Mouse (Mus musculus): ENCODE data around the gene Krtap15. TPM values are rescaled to one million over a fixed set of nuclear protein-coding genes. Genes with fewer than 3 reads are reported as not detected.

The Krtap15 gene
- polyA plus RNA-seq (2014; fragmentation: Illumina TruSeq; extraction: RNeasy Lipid Tissue Mini Kit (QIAGEN cat#74804); ENCODE audit: low read depth, low replicate concordance), result not detected

GRCm38 (mm10) chr16:88820066-88820465, at the start of gene Krtap15:
Gene Krtap15, plus strand, starts transcription at chr16:88820215.

GRCm38 (mm10) chr16:88774106-88774505, 45.9 kb upstream of the Krtap15 start, which contains the start of gene 2310057N15Rik:
Gene 2310057N15Rik, minus strand, starts transcription at chr16:88774206.

GRCm38 (mm10) chr16:88777596-88777995, 42.4 kb upstream of the Krtap15 start, which contains the start of gene Gm5965:
Gene Gm5965, plus strand, starts transcription at chr16:88777896.

DNA sequence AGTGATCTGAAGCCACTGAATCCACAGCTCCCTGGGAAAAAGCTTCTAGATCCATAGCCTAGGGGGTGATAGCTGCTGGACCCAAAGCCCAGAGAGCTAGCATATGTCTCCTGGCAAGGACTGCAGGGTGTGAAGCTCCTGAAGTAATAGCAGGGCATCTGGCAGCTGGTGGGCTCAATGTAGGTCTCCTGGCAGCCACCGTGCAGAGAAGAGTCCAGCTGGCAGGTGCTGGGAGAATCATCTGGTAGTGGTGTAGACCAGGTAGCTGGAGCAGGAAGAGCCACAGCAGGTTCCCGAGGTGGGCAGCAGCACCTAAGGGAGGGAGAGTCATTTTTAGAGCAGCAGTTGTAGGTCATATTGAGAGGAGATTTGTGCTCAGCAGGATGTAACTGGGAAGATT, 8.2 kb upstream of the Krtap15 start, which contains the start of gene Gm20741:
Gene Gm20741 (minus strand): TSS at position 394 of the 400 bp plus-strand sequence.

GRCm38 (mm10) chr16:88826095-88826652, 6.2 kb downstream of the Krtap15 start, which contains the start of gene Krtap14:
Gene Krtap14, minus strand, starts transcription at chr16:88826145.

GRCm38 (mm10) chr16:88869311-88869710, 49.3 kb downstream of the Krtap15 start, which contains the start of gene Krtap19-1:
Gene Krtap19-1, minus strand, starts transcription at chr16:88869411.

DNA sequence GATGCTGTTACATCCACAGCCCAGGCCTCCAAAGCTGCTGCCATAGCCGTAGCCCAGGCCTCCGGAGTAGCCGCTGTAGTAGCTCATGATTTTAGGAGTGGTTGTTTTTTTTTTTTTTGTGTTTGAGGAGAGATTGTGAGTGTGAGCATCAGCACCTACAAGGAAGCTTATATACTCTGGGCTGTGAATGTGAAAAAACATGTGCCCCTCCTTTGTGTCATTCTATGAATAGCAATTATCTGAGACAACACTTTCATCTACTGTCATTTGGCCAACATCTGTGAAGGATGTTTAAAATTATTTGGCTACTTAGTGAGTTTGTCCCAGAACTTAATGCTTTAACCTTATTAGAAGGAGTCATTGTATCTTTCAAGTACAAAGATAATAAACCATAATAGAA, 54.2 kb downstream of the Krtap15 start, which contains the start of gene Krtap19-2:
Gene Krtap19-2 (minus strand): TSS at position 101 of the 400 bp plus-strand sequence.

DNA sequence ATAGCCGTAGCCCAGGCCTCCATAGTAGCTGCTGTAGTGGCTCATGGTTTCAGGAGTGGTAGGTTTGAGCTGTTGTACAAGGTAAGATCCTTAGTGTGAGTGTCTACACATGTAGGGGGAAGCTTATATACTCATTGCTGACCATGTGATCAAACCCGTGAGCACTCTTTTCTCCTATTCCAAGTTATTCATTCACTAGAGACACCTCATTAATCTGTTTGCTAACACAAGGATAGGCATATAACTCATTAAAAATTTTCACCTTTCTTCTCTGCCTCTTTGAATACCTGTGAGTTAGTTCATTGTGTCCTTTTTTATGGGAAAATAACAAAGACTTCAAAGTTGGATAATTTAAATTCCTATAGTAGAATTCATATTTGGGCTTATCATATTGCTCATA, 57.9 kb downstream of the Krtap15 start, which contains the start of gene Krtap19-3:
Gene Krtap19-3 (minus strand): TSS at position 101 of the 400 bp plus-strand sequence.

Other genes with a start within 250 kb of the Krtap15 start
- gene Krtap24-1, start 207.9 kb upstream of the Krtap15 start, polyA plus RNA-seq (2014; fragmentation: Illumina TruSeq; extraction: RNeasy Lipid Tissue Mini Kit (QIAGEN cat#74804); ENCODE audit: low read depth, low replicate concordance), result not detected
- not detected for gene 2310079G19Rik, start 192.5 kb upstream of the Krtap15 start, polyA plus RNA-seq (2014; fragmentation: Illumina TruSeq; extraction: RNeasy Lipid Tissue Mini Kit (QIAGEN cat#74804); ENCODE audit: low read depth, low replicate concordance)
- not detected for gene Krtap26-1, start 172.4 kb upstream of the Krtap15 start, polyA plus RNA-seq (2014; fragmentation: Illumina TruSeq; extraction: RNeasy Lipid Tissue Mini Kit (QIAGEN cat#74804); ENCODE audit: low read depth, low replicate concordance)
- not detected for gene Krtap27-1, start 148.5 kb upstream of the Krtap15 start, polyA plus RNA-seq (2014; fragmentation: Illumina TruSeq; extraction: RNeasy Lipid Tissue Mini Kit (QIAGEN cat#74804); ENCODE audit: low read depth, low replicate concordance)
- gene 2310061N02Rik, start 112.3 kb upstream of the Krtap15 start, polyA plus RNA-seq (2014; fragmentation: Illumina TruSeq; extraction: RNeasy Lipid Tissue Mini Kit (QIAGEN cat#74804); ENCODE audit: low read depth, low replicate concordance), result not detected
- gene Krtap13-1, start 91.4 kb upstream of the Krtap15 start, polyA plus RNA-seq (2014; fragmentation: Illumina TruSeq; extraction: RNeasy Lipid Tissue Mini Kit (QIAGEN cat#74804); ENCODE audit: low read depth, low replicate concordance), result not detected
- not detected for gene Krtap13, start 68.6 kb upstream of the Krtap15 start, polyA plus RNA-seq (2014; fragmentation: Illumina TruSeq; extraction: RNeasy Lipid Tissue Mini Kit (QIAGEN cat#74804); ENCODE audit: low read depth, low replicate concordance)
- not detected for gene 2310034C09Rik, start 61.4 kb upstream of the Krtap15 start, polyA plus RNA-seq (2014; fragmentation: Illumina TruSeq; extraction: RNeasy Lipid Tissue Mini Kit (QIAGEN cat#74804); ENCODE audit: low read depth, low replicate concordance)
- not detected for gene 2310057N15Rik, start 46.0 kb upstream of the Krtap15 start, polyA plus RNA-seq (2014; fragmentation: Illumina TruSeq; extraction: RNeasy Lipid Tissue Mini Kit (QIAGEN cat#74804); ENCODE audit: low read depth, low replicate concordance)
- not detected for gene Gm5965, start 42.3 kb upstream of the Krtap15 start, polyA plus RNA-seq (2014; fragmentation: Illumina TruSeq; extraction: RNeasy Lipid Tissue Mini Kit (QIAGEN cat#74804); ENCODE audit: low read depth, low replicate concordance)
- not detected for gene Gm20741, start 8.0 kb upstream of the Krtap15 start, polyA plus RNA-seq (2014; fragmentation: Illumina TruSeq; extraction: RNeasy Lipid Tissue Mini Kit (QIAGEN cat#74804); ENCODE audit: low read depth, low replicate concordance)
- gene Krtap14, start 5.9 kb downstream of the Krtap15 start, polyA plus RNA-seq (2014; fragmentation: Illumina TruSeq; extraction: RNeasy Lipid Tissue Mini Kit (QIAGEN cat#74804); ENCODE audit: low read depth, low replicate concordance), result not detected
- not detected for gene Krtap19-1, start 49.2 kb downstream of the Krtap15 start, polyA plus RNA-seq (2014; fragmentation: Illumina TruSeq; extraction: RNeasy Lipid Tissue Mini Kit (QIAGEN cat#74804); ENCODE audit: low read depth, low replicate concordance)
- gene Krtap19-2, start 54.1 kb downstream of the Krtap15 start, polyA plus RNA-seq (2014; fragmentation: Illumina TruSeq; extraction: RNeasy Lipid Tissue Mini Kit (QIAGEN cat#74804); ENCODE audit: low read depth, low replicate concordance), result not detected
- gene Krtap19-3, start 57.8 kb downstream of the Krtap15 start, polyA plus RNA-seq (2014; fragmentation: Illumina TruSeq; extraction: RNeasy Lipid Tissue Mini Kit (QIAGEN cat#74804); ENCODE audit: low read depth, low replicate concordance), result not detected
- gene Krtap19-4, start 64.9 kb downstream of the Krtap15 start, polyA plus RNA-seq (2014; fragmentation: Illumina TruSeq; extraction: RNeasy Lipid Tissue Mini Kit (QIAGEN cat#74804); ENCODE audit: low read depth, low replicate concordance), result not detected
- gene Krtap19-5, start 76.2 kb downstream of the Krtap15 start, polyA plus RNA-seq (2014; fragmentation: Illumina TruSeq; extraction: RNeasy Lipid Tissue Mini Kit (QIAGEN cat#74804); ENCODE audit: low read depth, low replicate concordance), result not detected
- not detected for gene Krtap19-9b, start 112.0 kb downstream of the Krtap15 start, polyA plus RNA-seq (2014; fragmentation: Illumina TruSeq; extraction: RNeasy Lipid Tissue Mini Kit (QIAGEN cat#74804); ENCODE audit: low read depth, low replicate concordance)
- gene Krtap16-3, start 142.7 kb downstream of the Krtap15 start, polyA plus RNA-seq (2014; fragmentation: Illumina TruSeq; extraction: RNeasy Lipid Tissue Mini Kit (QIAGEN cat#74804); ENCODE audit: low read depth, low replicate concordance), result not detected
- not detected for gene Krtap22-2, start 190.5 kb downstream of the Krtap15 start, polyA plus RNA-seq (2014; fragmentation: Illumina TruSeq; extraction: RNeasy Lipid Tissue Mini Kit (QIAGEN cat#74804); ENCODE audit: low read depth, low replicate concordance)
- not detected for gene Gm10229, start 195.1 kb downstream of the Krtap15 start, polyA plus RNA-seq (2014; fragmentation: Illumina TruSeq; extraction: RNeasy Lipid Tissue Mini Kit (QIAGEN cat#74804); ENCODE audit: low read depth, low replicate concordance)
- gene Krtap6-1, start 211.5 kb downstream of the Krtap15 start, polyA plus RNA-seq (2014; fragmentation: Illumina TruSeq; extraction: RNeasy Lipid Tissue Mini Kit (QIAGEN cat#74804); ENCODE audit: low read depth, low replicate concordance), result not detected
- gene Gm10228, start 221.3 kb downstream of the Krtap15 start, polyA plus RNA-seq (2014; fragmentation: Illumina TruSeq; extraction: RNeasy Lipid Tissue Mini Kit (QIAGEN cat#74804); ENCODE audit: low read depth, low replicate concordance), result not detected
- not detected for gene Krtap6-5, start 227.7 kb downstream of the Krtap15 start, polyA plus RNA-seq (2014; fragmentation: Illumina TruSeq; extraction: RNeasy Lipid Tissue Mini Kit (QIAGEN cat#74804); ENCODE audit: low read depth, low replicate concordance)
- gene 1110025L11Rik, start 243.8 kb downstream of the Krtap15 start, polyA plus RNA-seq (2014; fragmentation: Illumina TruSeq; extraction: RNeasy Lipid Tissue Mini Kit (QIAGEN cat#74804); ENCODE audit: low read depth, low replicate concordance), result not detected